Mouse (Mus musculus) kidney, embryonic 16.5 days (tissue): ENCODE measurements around the gene Zfp442. TPM values are rescaled to one million over a fixed set of nuclear protein-coding genes. Genes with fewer than 3 reads are reported as not detected.
"Not testable (repeated sequence)": the region's sequence is repeated elsewhere in the genome, so short reads cannot be mapped to it uniquely, and the experiment has no call there.

Source experiments
- ATAC-seq: fragments of 200-750 bp; cut with Nextera tagmentation; 2 replicates; pipeline ENCODE4 v1.8.0; 2017; ENCODE audit warnings: moderate TSS enrichment; ENCODE audit not compliant: low FRiP score, low TSS enrichment
- H3K27ac ChIP-seq: fragments of 300-500 bp; sonication (generic); 2 replicates; pipeline ENCODE4 v1.5.1; 2014; ENCODE audit warnings: low read length
- H3K27me3 ChIP-seq: fragments of 300-500 bp; sonication (generic); 2 replicates; pipeline ENCODE4 v1.6.1; 2014; ENCODE audit warnings: low read length, control low read depth, mixed read lengths; ENCODE audit not compliant: insufficient read depth
- H3K36me3 ChIP-seq: fragments of 300-500 bp; sonication (generic); 2 replicates; pipeline ENCODE4 v1.6.1; 2014; ENCODE audit warnings: low read length, control low read depth, mixed read lengths; ENCODE audit not compliant: insufficient read depth
- H3K4me1 ChIP-seq: fragments of 300-500 bp; sonication (generic); 2 replicates; pipeline ENCODE4 v1.6.1; 2014; ENCODE audit warnings: low read length, control low read depth, mixed read lengths; ENCODE audit not compliant: insufficient read depth
- H3K4me2 ChIP-seq: fragments of 300-500 bp; sonication (generic); replicated peaks from 2 replicates; pipeline ENCODE4 v1.6.1; 2014; ENCODE audit warnings: low read depth, low read length
- H3K4me3 ChIP-seq: fragments of 300-500 bp; sonication (generic); 2 replicates; pipeline ENCODE4 v1.5.1; 2014; ENCODE audit warnings: mild to moderate bottlenecking, low read length
- H3K9ac ChIP-seq: fragments of 300-500 bp; sonication (generic); replicated peaks from 2 replicates; pipeline ENCODE4 v1.6.1; 2014; ENCODE audit warnings: low read length
- H3K9me3 ChIP-seq: fragments of 300-500 bp; sonication (generic); 2 replicates; pipeline ENCODE4 v1.6.1; 2016; ENCODE audit warnings: low read length, control low read depth
- WGBS: fragments of 180-500 bp; shearing (Covaris S2); extraction: QIAGEN DNeasy Blood & Tissue Kit; methylation state at CpG from one replicate; pipeline ENCODE4 v1.1.7; 2014; 5-methylcytosine and 5-hydroxymethylcytosine counted together
- polyA plus RNA-seq: library from polyadenylated mRNA; unstranded; fragments of >200 nt; fragmentation: Nextera tagmentation; extraction: Ambion mirVana; gene quantifications from 2 replicates; pipeline ENCODE4 v1.2.1, GENCODE M21; 2015

The Zfp442 gene
- polyA plus RNA-seq: 10.8 and 11.5 TPM in 2 replicates

DNA sequence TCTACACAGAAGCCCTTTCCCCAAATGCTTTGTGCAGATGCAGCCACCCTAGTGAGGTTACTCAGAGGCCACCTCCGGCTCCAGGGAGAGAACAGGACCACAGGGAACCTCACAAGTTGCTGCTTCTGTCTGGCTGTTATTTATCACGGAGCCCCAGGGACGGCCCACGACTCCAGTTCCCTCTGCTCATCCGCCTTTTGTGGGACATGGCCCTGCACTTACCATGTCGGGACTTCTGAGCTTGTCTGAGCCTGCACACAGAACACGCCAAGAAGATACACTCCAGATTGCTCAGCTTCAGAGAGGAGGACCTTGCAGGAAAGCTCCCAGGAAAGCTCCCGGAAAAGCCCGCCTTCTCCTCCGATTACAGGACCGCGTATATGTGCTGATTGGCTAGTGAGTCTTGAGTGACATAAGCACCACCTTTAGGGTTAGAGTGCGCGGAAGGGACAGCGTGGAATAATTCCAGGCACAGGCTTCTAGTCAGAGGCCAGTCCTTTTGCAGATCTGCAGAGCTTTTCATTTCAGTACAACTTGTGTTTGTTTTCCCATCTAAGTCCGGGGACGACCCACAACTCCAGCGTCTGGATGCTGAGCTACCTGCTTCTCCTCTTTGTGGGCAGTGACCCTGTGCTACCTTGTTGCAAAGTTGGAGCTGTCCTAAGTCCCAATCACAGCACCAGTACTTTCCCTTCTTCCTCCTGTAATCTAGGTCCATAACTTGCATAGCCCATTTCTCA lies at the start of gene Zfp442:
TSS of gene Zfp442 (minus strand) at position 307 of the 740 bp plus-strand sequence.
- peak within 1 kb of the TSS; percentile 54 for H3K4me3 ChIP-seq
- H3K9ac ChIP-seq: peak within 1 kb of the TSS; percentile 63
- not testable (repeated sequence) for H3K4me1 ChIP-seq, H3K27me3 ChIP-seq, H3K9me3 ChIP-seq, H3K36me3 ChIP-seq
- ATAC-seq: peak; percentile 100
- WGBS: under 1% methylated on average over 18 of the region's 18 CpGs
- peak within 1 kb of the TSS; percentile 71 for H3K27ac ChIP-seq
- H3K4me2 ChIP-seq: peak within 1 kb of the TSS; percentile 53

DNA sequence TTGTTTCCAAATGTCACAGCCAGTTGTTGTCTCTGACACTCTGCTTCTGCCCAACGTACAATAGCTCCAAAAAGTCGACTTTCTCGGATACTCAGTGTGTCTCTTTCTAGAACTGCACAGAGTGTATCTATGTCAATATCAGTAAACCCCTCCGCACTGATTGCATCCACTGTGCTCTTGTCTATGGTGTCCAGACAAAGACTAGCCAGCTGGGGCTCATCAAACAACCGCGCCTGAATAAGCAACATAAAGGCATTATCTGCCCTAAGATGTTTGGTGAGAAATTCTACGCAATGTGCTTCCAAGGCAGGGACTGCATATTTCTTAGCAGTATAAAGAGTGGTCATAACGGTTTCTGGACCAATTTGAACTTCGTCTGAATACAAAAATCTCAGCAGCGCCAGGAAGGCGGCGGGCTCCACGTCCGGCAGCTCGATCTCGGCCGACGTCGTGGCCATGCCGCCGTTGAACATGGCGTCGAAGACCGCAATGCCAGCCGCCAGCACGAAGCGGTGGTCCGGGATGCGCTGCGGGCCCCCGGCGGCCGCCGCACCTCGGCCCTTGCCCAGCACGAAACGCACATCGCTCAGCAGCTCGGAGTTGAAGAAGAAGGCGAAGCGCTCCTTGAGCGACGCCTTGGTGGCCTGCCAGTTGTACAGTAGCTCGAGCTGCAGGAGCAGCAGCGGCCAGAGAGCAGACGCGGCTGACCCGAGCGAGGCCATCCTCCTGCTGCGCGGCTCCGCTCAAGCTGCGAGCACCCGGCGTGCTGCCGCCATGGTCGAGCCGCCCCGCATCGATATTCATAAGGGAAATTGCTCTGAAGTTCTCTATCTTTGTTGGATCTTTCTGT lies 49.1 kb upstream of the Zfp442 start:
- not testable (repeated sequence) for H3K9ac ChIP-seq, H3K27me3 ChIP-seq, H3K27ac ChIP-seq, H3K9me3 ChIP-seq, H3K36me3 ChIP-seq, H3K4me1 ChIP-seq
- peak overlapping the region; percentile 36 for H3K4me3 ChIP-seq
- WGBS: 37% methylated on average over 60 of the region's 60 CpGs
- H3K4me2 ChIP-seq: peak overlapping the region; percentile 44
- peak; percentile 65; the same call in 1 of the 2 replicates for ATAC-seq

GRCm38 (mm10) chr2:150493031-150493430 lies 41.7 kb upstream of the Zfp442 start:
- Histone ChIP-seq H3K4me1 (no peaks in the 10 kb centered on the region), H3K27me3 (no peaks in the 10 kb centered on the region), H3K9me3 (no peaks in the 10 kb centered on the region; the same call in none of the 2 replicates), H3K36me3 (no peaks in the 10 kb centered on the region), H3K9ac (no peak overlapping the region), H3K4me2 (no peak overlapping the region), H3K4me3 (no peak overlapping the region), H3K27ac (no peak overlapping the region)
- no peak for ATAC-seq
- 82% methylated on average over 2 of the region's 2 CpGs for WGBS

GRCm38 (mm10) chr2:150484939-150485778 lies 33.9 kb upstream of the Zfp442 start, which contains the start of gene Zfp345:
TSS of gene Zfp345 (minus strand) at chr2:150485091.
- not testable (repeated sequence) for H3K27me3 ChIP-seq, H3K9me3 ChIP-seq, H3K36me3 ChIP-seq, H3K4me1 ChIP-seq, H3K4me2 ChIP-seq, H3K9ac ChIP-seq, H3K4me3 ChIP-seq, H3K27ac ChIP-seq, ATAC-seq
- WGBS: 76% methylated on average over 7 of the region's 8 CpGs

DNA sequence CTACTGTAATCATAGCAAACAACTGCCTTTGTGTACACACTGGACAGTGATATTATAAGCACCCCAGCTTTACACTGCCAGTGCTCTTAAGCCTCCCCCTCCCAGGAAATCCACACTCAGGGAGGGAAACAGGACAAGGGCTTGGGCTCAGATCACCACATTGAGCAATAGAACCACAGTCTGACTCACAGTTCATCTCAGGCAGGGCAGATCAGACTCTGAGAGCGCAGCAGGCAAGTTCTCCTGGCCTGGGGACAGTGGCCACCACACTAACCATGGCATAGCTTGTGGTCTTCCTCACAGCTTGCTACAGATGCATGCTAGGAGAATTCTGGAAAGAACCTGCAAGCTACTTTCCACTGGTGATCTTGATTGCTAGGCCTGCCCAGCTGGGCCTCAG lies 12.2 kb downstream of the Zfp442 start:
- peaks cover 11% of the 10 kb centered on the region for H3K36me3 ChIP-seq
- WGBS: 95% methylated on average over 1 of the region's 1 CpGs

GRCm38 (mm10) chr2:150412146-150412545 lies 39.1 kb downstream of the Zfp442 start:
- not testable (repeated sequence) for H3K4me3 ChIP-seq, H3K27me3 ChIP-seq, H3K4me2 ChIP-seq, H3K27ac ChIP-seq, H3K4me1 ChIP-seq, ATAC-seq, H3K9ac ChIP-seq
- 88% methylated on average over 17 of the region's 17 CpGs for WGBS
- Histone ChIP-seq H3K36me3 (peaks cover 14% of the 10 kb centered on the region), H3K9me3 (peaks cover 17% of the 10 kb centered on the region)

More for the DNA sequence above, 12.2 kb downstream of the Zfp442 start:
- ATAC-seq, H3K4me2 ChIP-seq, H3K27ac ChIP-seq, H3K4me3 ChIP-seq, H3K4me1 ChIP-seq, H3K27me3 ChIP-seq, H3K9ac ChIP-seq: not testable (repeated sequence)
- peaks cover 13% of the 10 kb centered on the region for H3K9me3 ChIP-seq

DNA sequence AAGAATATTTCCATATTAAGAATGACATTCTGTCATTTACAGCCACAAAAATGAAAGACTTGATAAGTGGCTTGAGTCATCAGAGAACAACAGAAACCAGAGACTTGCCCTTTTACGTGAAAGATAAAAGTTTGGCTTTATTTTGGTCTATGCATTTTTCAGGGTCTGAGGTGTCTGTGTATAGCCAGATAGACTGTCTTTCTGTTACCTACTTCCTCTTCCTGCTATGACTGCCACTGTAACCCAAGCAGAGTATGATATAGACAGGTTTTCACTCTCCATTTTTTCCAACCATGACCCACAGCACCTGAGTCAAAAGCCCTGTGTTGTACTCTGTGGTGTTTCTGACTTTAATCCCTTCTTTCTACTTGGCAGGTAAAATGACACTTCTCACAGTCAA lies 61.1 kb downstream of the Zfp442 start:
- no peak overlapping the region for H3K27ac ChIP-seq
- no peak for ATAC-seq
- no peak overlapping the region for H3K4me2 ChIP-seq
- no peak overlapping the region for H3K9ac ChIP-seq
- no peaks in the 10 kb centered on the region for H3K9me3 ChIP-seq
- H3K4me3 ChIP-seq: no peak overlapping the region
- no peaks in the 10 kb centered on the region for H3K27me3 ChIP-seq
- no peaks in the 10 kb centered on the region for H3K36me3 ChIP-seq
- WGBS: 79% methylated on average over 1 of the region's 1 CpGs
- no peaks in the 10 kb centered on the region for H3K4me1 ChIP-seq

DNA sequence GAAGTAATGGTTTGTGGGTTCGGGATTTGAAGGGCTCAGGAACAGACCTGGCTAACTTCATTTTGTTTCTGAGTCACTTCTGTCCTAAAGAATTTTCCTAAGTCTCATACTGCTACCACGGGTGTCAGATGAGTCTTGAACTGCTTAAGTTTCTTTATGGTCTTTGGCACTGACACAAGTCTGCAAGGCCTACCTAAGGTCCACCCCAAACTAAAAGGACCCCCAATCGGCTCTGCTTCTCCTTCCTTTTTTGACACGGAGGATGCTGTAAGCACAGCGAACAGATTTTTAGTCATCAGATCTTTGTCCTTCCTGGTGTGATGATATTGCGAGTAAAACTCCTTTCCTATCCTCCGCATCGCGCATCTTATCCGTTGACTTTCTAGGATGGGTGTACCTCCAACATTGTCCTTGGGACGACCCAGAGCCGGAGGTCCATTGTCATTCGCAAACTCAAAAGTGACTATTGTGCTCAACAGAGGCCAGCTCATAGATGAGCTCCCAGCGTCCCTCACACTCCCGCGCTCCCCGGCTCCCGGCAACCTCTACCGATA lies 65.7 kb downstream of the Zfp442 start:
- H3K36me3 ChIP-seq, H3K9me3 ChIP-seq, H3K9ac ChIP-seq, ATAC-seq, H3K4me2 ChIP-seq, H3K27me3 ChIP-seq, H3K27ac ChIP-seq, H3K4me3 ChIP-seq, H3K4me1 ChIP-seq: not testable (repeated sequence)
- 92% methylated on average over 18 of the region's 19 CpGs for WGBS

GRCm38 (mm10) chr2:150362878-150363229 lies 88.4 kb downstream of the Zfp442 start:
- H3K9ac ChIP-seq: peak overlapping the region; percentile 50
- WGBS: 4% methylated on average over 4 of the region's 4 CpGs
- peak overlapping the region; percentile 53 for H3K4me2 ChIP-seq
- ATAC-seq: peak; percentile 69
- H3K27me3 ChIP-seq: no peaks in the 10 kb centered on the region
- peak overlapping the region; percentile 44; the same call in 1 of the 2 replicates for H3K27ac ChIP-seq
- H3K9me3 ChIP-seq: no peaks in the 10 kb centered on the region
- no peaks in the 10 kb centered on the region for H3K36me3 ChIP-seq
- H3K4me1 ChIP-seq: 0 out of 2 replicates have a peak, but pooled peaks cover 3% of the 10 kb centered on the region
- H3K4me3 ChIP-seq: peak overlapping the region; percentile 60
